Mouse (Mus musculus) layer of hippocampus, adult 9-11 months (tissue): ENCODE results near the gene Cenpw.

ENCODE experiments used
- DNase-seq: peaks from one replicate; pipeline ENCODE4 v3.0.0; 2022

Cenpw gene

GRCm38 (mm10) chr10:30199916-30200826, at the start of gene Cenpw:
TSS of gene Cenpw (minus strand) at chr10:30200560.
- peak; percentile 67 for DNase-seq

DNA sequence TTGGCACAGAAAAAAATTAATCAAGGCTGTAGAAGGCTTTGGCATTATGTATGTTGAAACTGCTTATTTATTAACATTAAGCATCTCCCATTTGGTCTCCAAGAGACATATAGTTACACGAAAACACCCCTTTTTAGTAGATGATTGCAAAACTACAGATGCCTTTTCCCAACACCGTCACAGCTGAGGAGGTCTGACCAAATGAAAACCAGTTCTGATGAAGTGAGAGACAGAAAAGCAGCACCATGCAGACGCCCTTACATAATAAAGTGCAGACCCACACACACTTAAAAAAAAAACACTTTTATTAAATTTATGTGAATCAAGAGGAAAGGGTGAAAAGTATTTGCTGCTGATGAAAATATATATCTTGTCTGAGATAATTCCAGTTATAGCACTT, 49.3 kb upstream of the Cenpw start:
- DNase-seq = no peak

GRCm38 (mm10) chr10:30199501-30199900, 859 bp downstream of the Cenpw start:
- no peak for DNase-seq

GRCm38 (mm10) chr10:30167700-30168099, 32.7 kb downstream of the Cenpw start:
- no peak for DNase-seq
